Mouse (Mus musculus) small intestine, adult 2 months (tissue): ENCODE data around the gene Trappc2l.

Experiments
- CTCF ChIP-seq: fragments of 200-500 bp; IDR thresholded peaks from 2 replicates; pipeline ENCODE4 v1.5.1; 2012; ENCODE audit warnings: low read depth, mild to moderate bottlenecking, control low read depth, inconsistent platforms, low read length, moderate library complexity, mixed read lengths; ENCODE audit not compliant: insufficient replicate concordance, insufficient read length; ENCODE audit errors: extremely low read depth
- POLR2A ChIP-seq: fragments of 200-500 bp; IDR thresholded peaks from 2 replicates; pipeline ENCODE4 v1.6.1; 2012; ENCODE audit warnings: low read depth, mild to moderate bottlenecking, control low read depth, inconsistent platforms, low read length, moderate library complexity

DNA sequence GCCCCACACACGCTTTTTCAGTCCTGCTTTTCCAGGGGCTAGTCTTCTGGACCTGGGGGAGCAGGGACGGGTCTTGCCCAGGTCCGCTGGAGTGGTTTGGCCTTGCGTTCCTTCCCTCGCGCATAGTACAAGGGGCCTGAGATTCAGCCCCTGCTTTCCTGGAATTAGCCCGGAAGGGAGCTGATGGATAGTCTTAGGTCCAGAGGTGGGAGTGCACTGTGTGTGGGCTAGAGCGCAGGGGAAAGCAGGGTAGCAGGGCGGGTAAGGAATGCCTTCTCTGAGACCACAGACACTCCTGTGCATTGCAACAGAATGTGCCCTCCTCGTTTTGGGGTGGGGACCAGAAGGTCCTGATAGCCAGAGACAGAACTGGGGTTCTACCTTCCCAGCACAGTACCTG lies 34.3 kb upstream of the Trappc2l start:
- TF ChIP-seq POLR2A, result no peak
- TF ChIP-seq CTCF, result no peak
